Mouse (Mus musculus): ENCODE measurements around the gene Rab24. TPM values are rescaled to one million over a fixed set of nuclear protein-coding genes. Genes with fewer than 3 reads are reported as not detected.
A peak's percentile ranks its signal among the peaks of the same experiment; 100 is the strongest.

Gene Rab24
- polyA plus RNA-seq, 1 experiment from 2014 or later: 91.7 TPM

DNA sequence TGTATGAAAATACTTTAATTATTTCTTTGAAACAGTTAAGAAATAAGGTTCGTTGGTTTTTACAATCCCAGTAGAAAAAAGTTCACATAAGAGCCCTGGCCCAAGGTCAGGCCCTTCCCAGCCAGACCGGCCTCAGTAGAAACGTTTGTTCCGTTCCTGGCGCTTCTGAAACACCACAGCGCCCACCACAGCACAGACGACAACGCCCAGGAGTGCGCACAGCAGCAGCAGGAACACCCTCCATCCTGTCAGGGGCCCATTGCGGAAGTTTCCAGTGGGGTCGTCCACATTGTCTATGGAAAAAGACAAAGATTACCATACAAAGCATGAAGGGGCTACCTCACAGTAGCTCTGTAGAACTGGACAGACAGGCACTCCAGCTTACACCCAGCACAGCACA is 25.0 kb upstream of the Rab24 start:
- Histone ChIP-seq H3K27ac (ENCODE audit: low read length) (no peak overlapping the region), H3K9me3 (ENCODE audit: control insufficient read depth, low read length) (no peaks in the 10 kb centered on the region), H3K27me3 (replicated peaks; ENCODE audit: control insufficient read depth, insufficient read depth, low read length) (no peaks in the 10 kb centered on the region), H3K4me1 (ENCODE audit: control insufficient read depth, insufficient read depth, low read length) (no peaks in the 10 kb centered on the region), H3K9ac (ENCODE audit: low read depth, low read length) (no peak overlapping the region), H3K4me2 (ENCODE audit: low read depth, low read length) (no peak overlapping the region), H3K4me3 (ENCODE audit: low read length) (no peak overlapping the region), H3K36me3 (ENCODE audit: control insufficient read depth, insufficient read depth, low read length) (peaks cover 46% of the 10 kb centered on the region)
- 83% methylated on average over 11 of the region's 11 CpGs for WGBS
- no peak for ATAC-seq

DNA sequence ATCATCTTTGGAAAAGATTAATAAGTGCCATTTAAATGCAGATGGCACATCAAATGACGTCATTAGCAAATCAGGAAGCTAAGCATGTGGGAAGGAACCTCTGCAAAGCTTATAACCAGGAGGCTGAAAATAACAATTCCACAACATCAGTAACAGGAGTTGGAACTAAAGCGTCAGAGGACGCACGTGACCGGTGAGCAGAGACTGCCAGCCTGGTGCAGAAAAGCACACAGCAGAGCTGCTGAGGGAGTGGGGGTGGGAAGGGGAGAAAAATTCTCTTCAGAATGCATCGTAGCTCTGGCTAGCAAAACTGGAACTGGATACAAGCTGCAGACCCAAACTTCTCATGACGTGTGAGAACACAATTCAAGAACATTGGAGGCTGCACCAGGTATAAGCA is 22.5 kb upstream of the Rab24 start:
- Histone ChIP-seq H3K4me3 (ENCODE audit: low read length) (no peak overlapping the region), H3K27ac (ENCODE audit: low read length) (no peak overlapping the region), H3K4me1 (ENCODE audit: control insufficient read depth, insufficient read depth, low read length) (no peaks in the 10 kb centered on the region), H3K27me3 (replicated peaks; ENCODE audit: control insufficient read depth, insufficient read depth, low read length) (no peaks in the 10 kb centered on the region), H3K36me3 (ENCODE audit: control insufficient read depth, insufficient read depth, low read length) (peaks cover 34% of the 10 kb centered on the region), H3K4me2 (ENCODE audit: low read depth, low read length) (no peak overlapping the region), H3K9me3 (ENCODE audit: control insufficient read depth, low read length) (no peaks in the 10 kb centered on the region), H3K9ac (ENCODE audit: low read depth, low read length) (no peak overlapping the region)
- 82% methylated on average over 7 of the region's 7 CpGs for WGBS
- ATAC-seq: no peak

DNA sequence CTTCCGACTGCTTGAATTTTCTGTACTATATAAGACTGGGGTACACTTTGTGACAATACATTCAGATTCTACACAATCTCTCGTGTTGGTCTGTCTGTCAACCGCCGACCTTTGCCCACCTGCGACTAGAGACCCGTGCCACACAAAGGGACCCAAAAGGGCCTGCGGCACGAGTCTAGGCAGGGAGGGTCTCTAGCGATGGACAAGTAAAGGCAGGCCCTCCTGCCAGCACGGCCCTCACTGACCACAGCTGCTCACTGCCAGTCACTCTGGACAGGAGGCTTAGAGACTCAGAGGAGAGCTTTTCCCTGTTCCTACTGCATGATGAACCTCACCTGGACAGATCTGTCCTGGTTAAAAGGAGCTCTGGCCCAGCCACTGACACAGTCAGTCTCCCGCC is 20.7 kb upstream of the Rab24 start:
- ATAC-seq: no peak
- no peak overlapping the region for H3K27ac ChIP-seq (ENCODE audit: low read length)
- H3K36me3 ChIP-seq (ENCODE audit: control insufficient read depth, insufficient read depth, low read length): peaks cover 19% of the 10 kb centered on the region
- no peaks in the 10 kb centered on the region for H3K4me1 ChIP-seq (ENCODE audit: control insufficient read depth, insufficient read depth, low read length)
- H3K4me3 ChIP-seq (ENCODE audit: low read length): no peak overlapping the region
- WGBS: 37% methylated on average over 11 of the region's 11 CpGs
- no peak overlapping the region for H3K9ac ChIP-seq (ENCODE audit: low read depth, low read length)
- H3K9me3 ChIP-seq (ENCODE audit: control insufficient read depth, low read length): no peaks in the 10 kb centered on the region
- H3K27me3 ChIP-seq (replicated peaks; ENCODE audit: control insufficient read depth, insufficient read depth, low read length): no peaks in the 10 kb centered on the region
- no peak overlapping the region for H3K4me2 ChIP-seq (ENCODE audit: low read depth, low read length)

DNA sequence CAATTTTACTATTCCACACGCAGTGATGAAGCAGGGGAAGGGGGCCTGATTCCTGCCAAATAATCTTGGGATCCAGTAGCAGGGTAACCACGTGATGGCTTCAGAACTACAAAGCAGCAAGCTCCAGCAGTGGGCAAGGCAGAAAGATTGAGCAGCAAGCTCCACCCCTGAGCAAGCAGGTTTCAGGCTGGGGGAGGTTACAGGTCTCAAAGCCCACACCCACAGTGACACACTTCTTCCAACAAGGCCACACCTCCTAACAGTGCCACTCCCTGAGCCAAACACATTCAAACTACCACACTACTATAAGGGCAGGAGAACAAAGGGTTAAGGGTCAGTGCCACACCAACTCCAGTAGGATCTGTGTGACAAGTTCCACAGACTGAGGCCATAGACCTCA is 17.5 kb upstream of the Rab24 start:
- H3K4me1 ChIP-seq (ENCODE audit: control insufficient read depth, insufficient read depth, low read length): no peaks in the 10 kb centered on the region
- no peak overlapping the region for H3K4me3 ChIP-seq (ENCODE audit: low read length)
- no peaks in the 10 kb centered on the region; the same call in 1 of the 2 replicates for H3K36me3 ChIP-seq (ENCODE audit: control insufficient read depth, insufficient read depth, low read length)
- H3K27ac ChIP-seq (ENCODE audit: low read length): no peak overlapping the region
- no peaks in the 10 kb centered on the region for H3K9me3 ChIP-seq (ENCODE audit: control insufficient read depth, low read length)
- no peak overlapping the region for H3K9ac ChIP-seq (ENCODE audit: low read depth, low read length)
- no peak overlapping the region for H3K4me2 ChIP-seq (ENCODE audit: low read depth, low read length)
- H3K27me3 ChIP-seq (replicated peaks; ENCODE audit: control insufficient read depth, insufficient read depth, low read length): no peaks in the 10 kb centered on the region
- 42% methylated on average over 2 of the region's 2 CpGs for WGBS
- peak; percentile 91 for ATAC-seq

DNA sequence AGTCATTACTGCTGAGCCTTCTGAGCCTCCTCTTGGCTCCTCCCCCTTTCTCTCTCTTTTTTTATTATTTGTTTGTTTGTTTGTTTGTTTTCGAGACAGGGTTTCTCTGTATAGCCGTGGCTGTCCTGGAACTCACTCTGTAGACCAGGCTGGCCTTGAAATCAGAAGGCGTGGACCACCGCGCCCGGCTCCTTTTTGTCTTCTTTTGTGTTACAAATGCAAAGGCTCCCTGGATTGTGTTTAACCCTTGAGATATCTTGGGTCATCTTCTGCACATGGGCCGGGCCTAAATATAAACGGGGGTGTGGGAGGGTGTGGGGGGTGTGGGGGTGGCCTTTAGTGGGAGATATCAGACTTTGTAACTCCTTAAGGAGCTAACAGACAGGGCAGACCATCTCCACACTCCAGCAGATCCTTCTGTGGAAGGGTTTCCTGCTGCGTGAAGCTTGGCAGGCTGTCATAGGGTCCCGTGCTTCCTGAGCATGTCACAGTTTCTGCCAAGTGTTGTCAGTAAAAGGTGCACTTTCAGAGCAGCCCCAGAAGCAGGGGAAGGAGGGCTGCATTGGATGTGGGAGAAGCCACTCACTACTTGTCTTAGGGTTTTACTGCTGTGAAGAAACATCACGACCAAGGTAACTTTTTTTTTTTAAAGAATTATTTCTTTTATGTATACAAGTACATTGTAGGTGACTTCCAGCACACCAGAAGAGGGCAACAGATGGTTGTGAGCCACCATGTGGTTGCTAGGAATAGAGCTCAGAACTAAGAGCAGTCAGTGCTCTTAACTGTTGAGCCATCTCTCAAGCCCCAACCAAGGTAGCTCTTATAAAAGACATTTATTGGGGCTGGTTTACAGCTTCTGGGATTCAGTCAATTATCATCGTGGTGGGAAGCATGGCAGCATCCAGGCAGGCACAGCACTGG is 16.6 kb upstream of the Rab24 start:
- WGBS: 57% methylated on average over 12 of the region's 12 CpGs
- H3K27ac ChIP-seq (ENCODE audit: low read length): no peak overlapping the region
- no peak for ATAC-seq
- H3K36me3 ChIP-seq (ENCODE audit: control insufficient read depth, insufficient read depth, low read length): no peaks in the 10 kb centered on the region
- no peaks in the 10 kb centered on the region for H3K9me3 ChIP-seq (ENCODE audit: control insufficient read depth, low read length)
- H3K27me3 ChIP-seq (replicated peaks; ENCODE audit: control insufficient read depth, insufficient read depth, low read length): no peaks in the 10 kb centered on the region
- no peaks in the 10 kb centered on the region for H3K4me1 ChIP-seq (ENCODE audit: control insufficient read depth, insufficient read depth, low read length)
- no peak overlapping the region for H3K4me3 ChIP-seq (ENCODE audit: low read length)
- H3K4me2 ChIP-seq (ENCODE audit: low read depth, low read length): no peak overlapping the region
- no peak overlapping the region for H3K9ac ChIP-seq (ENCODE audit: low read depth, low read length)

DNA sequence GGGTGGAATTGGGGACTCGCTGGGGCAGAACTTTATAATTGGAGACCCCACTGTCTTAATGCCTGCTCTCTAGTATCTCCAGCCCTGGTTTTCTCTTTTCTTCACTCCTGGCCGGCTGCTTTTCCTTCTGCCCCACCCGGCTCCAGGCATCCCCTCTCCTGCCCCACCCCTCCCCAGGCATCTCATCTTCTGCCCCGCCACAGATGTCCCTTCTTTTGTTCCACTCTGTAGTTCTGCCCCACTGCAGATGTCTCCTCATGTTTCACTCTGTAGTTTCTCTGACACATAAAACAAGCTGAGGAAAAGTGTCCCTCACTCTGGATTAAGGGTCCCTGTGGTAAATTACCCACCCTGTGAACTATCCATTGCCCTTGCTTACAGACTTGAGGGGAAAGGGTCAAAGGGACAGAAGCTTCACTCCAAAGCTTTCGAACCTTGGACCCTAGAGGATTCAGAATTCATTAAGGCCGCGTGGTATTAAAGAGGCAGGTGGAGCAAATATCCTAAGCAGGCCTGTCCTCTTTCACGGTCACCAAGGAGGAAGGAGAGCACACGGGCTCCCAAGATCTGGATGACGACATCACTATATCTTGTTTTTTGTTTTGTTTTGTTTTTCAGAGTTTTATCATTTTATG is 15.7 kb upstream of the Rab24 start:
- Histone ChIP-seq H3K4me2 (ENCODE audit: low read depth, low read length) (no peak overlapping the region), H3K4me3 (ENCODE audit: low read length) (no peak overlapping the region), H3K4me1 (ENCODE audit: control insufficient read depth, insufficient read depth, low read length) (no peaks in the 10 kb centered on the region), H3K27me3 (replicated peaks; ENCODE audit: control insufficient read depth, insufficient read depth, low read length) (no peaks in the 10 kb centered on the region), H3K36me3 (ENCODE audit: control insufficient read depth, insufficient read depth, low read length) (no peaks in the 10 kb centered on the region), H3K9ac (ENCODE audit: low read depth, low read length) (no peak overlapping the region), H3K27ac (ENCODE audit: low read length) (no peak overlapping the region), H3K9me3 (ENCODE audit: control insufficient read depth, low read length) (no peaks in the 10 kb centered on the region)
- ATAC-seq: no peak
- WGBS: 71% methylated on average over 10 of the region's 10 CpGs

DNA sequence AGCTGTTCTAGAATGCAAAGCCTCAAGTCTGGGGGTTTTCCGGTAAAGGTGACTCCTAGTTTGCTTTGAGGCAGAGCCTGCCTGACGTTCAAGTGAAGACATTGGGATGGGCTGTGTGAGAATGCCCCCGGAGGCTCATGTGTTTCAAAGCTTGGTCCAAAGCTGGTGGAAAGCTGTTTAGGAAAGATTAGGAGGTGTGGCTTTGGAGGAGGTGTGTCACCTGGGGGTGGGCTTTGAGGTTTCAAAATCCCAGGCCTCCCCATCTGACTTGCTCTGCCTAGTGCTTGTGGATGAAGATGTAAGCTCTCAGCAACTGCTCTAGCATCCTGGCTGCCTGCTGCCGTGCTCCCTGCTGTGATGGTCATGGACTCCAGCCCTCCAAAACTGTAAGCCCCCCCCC is 14.0 kb upstream of the Rab24 start:
- WGBS: 87% methylated on average over 4 of the region's 4 CpGs
- Histone ChIP-seq H3K9me3 (ENCODE audit: control insufficient read depth, low read length) (no peaks in the 10 kb centered on the region), H3K9ac (ENCODE audit: low read depth, low read length) (no peak overlapping the region), H3K36me3 (ENCODE audit: control insufficient read depth, insufficient read depth, low read length) (no peaks in the 10 kb centered on the region), H3K27ac (ENCODE audit: low read length) (no peak overlapping the region), H3K4me2 (ENCODE audit: low read depth, low read length) (no peak overlapping the region), H3K4me1 (ENCODE audit: control insufficient read depth, insufficient read depth, low read length) (no peaks in the 10 kb centered on the region), H3K4me3 (ENCODE audit: low read length) (no peak overlapping the region), H3K27me3 (replicated peaks; ENCODE audit: control insufficient read depth, insufficient read depth, low read length) (no peaks in the 10 kb centered on the region)
- ATAC-seq: no peak

DNA sequence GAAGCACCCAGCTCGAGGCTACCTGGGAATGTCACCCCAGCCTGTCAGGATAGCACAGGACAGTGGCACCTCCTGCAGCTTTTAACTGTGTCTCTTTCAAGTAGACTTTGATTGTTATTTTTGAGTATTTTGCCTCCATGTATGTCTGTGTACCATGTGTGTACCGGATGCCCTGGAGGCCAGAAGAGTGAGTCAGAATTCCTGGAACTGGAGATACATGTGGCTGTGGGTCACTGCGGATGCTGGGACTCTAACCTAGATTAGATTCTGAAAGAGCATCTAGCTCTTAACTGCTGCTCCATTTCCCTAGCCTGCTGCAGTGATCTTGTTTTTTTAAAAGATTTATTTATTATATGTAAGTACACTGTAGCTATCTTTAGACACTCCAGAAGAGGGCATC is 10.6 kb upstream of the Rab24 start:
- H3K27me3 ChIP-seq (replicated peaks; ENCODE audit: control insufficient read depth, insufficient read depth, low read length): no peaks in the 10 kb centered on the region
- no peaks in the 10 kb centered on the region for H3K36me3 ChIP-seq (ENCODE audit: control insufficient read depth, insufficient read depth, low read length)
- no peak overlapping the region for H3K4me2 ChIP-seq (ENCODE audit: low read depth, low read length)
- no peak overlapping the region for H3K27ac ChIP-seq (ENCODE audit: low read length)
- no peaks in the 10 kb centered on the region for H3K9me3 ChIP-seq (ENCODE audit: control insufficient read depth, low read length)
- H3K4me1 ChIP-seq (ENCODE audit: control insufficient read depth, insufficient read depth, low read length): peaks cover 23% of the 10 kb centered on the region
- H3K4me3 ChIP-seq (ENCODE audit: low read length): no peak overlapping the region
- no peak overlapping the region for H3K9ac ChIP-seq (ENCODE audit: low read depth, low read length)
- WGBS: 85% methylated on average over 3 of the region's 3 CpGs
- no peak for ATAC-seq

DNA sequence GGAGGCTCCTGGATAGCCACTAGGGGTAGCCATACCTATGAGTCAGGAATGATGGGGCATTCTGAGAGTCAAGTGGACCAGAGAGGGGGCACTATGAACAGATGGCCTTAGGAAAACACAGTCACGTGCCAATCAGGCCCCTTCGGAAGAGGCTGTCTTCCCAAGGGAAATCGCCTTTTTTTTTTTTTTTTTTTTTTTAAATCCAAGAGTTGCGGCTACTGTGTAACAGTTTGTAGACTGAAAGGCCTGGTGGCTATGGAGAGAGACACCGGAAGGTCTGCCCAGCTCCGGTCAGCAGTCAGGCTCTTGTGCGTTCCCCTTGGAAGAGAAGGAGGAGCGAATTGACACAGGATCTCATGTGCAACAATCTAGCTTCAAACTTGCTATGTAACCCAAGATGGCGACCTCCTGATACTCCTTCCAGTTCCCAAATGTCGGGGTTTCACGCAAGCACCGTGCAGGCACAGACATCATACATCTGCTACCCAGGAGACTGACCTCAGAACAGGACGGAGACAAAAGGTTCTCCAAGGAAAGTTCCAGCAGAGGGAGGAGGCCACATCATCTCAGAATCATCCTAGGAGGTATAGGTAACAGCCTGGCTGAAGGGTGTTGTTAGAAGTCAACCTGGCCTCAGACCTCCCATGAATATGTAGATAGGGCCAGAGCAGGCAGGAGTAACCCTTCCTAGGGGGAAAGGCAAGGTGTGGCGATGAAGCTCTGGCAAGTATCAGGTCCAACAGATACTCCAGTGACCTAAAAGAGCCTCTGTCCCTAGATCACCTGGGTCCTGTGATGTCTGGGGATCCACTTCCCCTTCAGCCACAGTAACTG is 9.0 kb upstream of the Rab24 start:
- Histone ChIP-seq H3K9ac (ENCODE audit: low read depth, low read length) (peak overlapping the region; percentile 78), H3K27ac (ENCODE audit: low read length) (peak overlapping the region; percentile 86), H3K27me3 (replicated peaks; ENCODE audit: control insufficient read depth, insufficient read depth, low read length) (no peaks in the 10 kb centered on the region), H3K4me1 (ENCODE audit: control insufficient read depth, insufficient read depth, low read length) (peaks cover 32% of the 10 kb centered on the region), H3K4me2 (ENCODE audit: low read depth, low read length) (peak overlapping the region; percentile 96), H3K9me3 (ENCODE audit: control insufficient read depth, low read length) (no peaks in the 10 kb centered on the region), H3K4me3 (ENCODE audit: low read length) (peak overlapping the region; percentile 88), H3K36me3 (ENCODE audit: control insufficient read depth, insufficient read depth, low read length) (peaks cover 5% of the 10 kb centered on the region; the same call in 1 of the 2 replicates)
- ATAC-seq: no peak
- WGBS: 52% methylated on average over 14 of the region's 14 CpGs
